Mouse (Mus musculus) lung, embryonic 16.5 days (tissue): Measurements from ENCODE around the gene Hephl1. TPM values are rescaled to one million over a fixed set of nuclear protein-coding genes. Genes with fewer than 3 reads are reported as not detected.

Experiments used
- ATAC-seq: fragments of 200-750 bp; cut with Nextera tagmentation; 2 replicates; pipeline ENCODE4 v1.8.0; 2017; ENCODE audit warnings: low read depth, mild to moderate bottlenecking, moderate library complexity
- H3K27ac ChIP-seq: fragments of 300-500 bp; sonication (generic); 2 replicates; pipeline ENCODE4 v1.5.1; 2014; ENCODE audit warnings: mild to moderate bottlenecking, control low read depth, low read length
- H3K27me3 ChIP-seq: fragments of 300-500 bp; sonication (generic); 2 replicates; pipeline ENCODE4 v1.6.1; 2014; ENCODE audit warnings: low read depth, low read length, mixed read lengths; ENCODE audit not compliant: control insufficient read depth, insufficient read depth
- H3K36me3 ChIP-seq: fragments of 300-500 bp; sonication (generic); 2 replicates; pipeline ENCODE4 v1.6.1; 2014; ENCODE audit warnings: low read length; ENCODE audit not compliant: control insufficient read depth, insufficient read depth
- H3K4me1 ChIP-seq: fragments of 300-500 bp; sonication (generic); replicated peaks from 2 replicates; pipeline ENCODE4 v1.6.1; 2014; ENCODE audit warnings: low read length, mixed read lengths; ENCODE audit not compliant: control insufficient read depth, insufficient read depth
- H3K4me2 ChIP-seq: fragments of 300-500 bp; sonication (generic); 2 replicates; pipeline ENCODE4 v1.6.1; 2014; ENCODE audit warnings: low read depth, low read length, control low read depth
- H3K4me3 ChIP-seq: fragments of 300-500 bp; sonication (generic); 2 replicates; pipeline ENCODE4 v1.5.1; 2014; ENCODE audit warnings: mild to moderate bottlenecking, low read length, control low read depth
- H3K9ac ChIP-seq: fragments of 300-500 bp; sonication (generic); 2 replicates; pipeline ENCODE4 v1.6.1; 2014; ENCODE audit warnings: low read length, control low read depth
- H3K9me3 ChIP-seq: fragments of 300-500 bp; sonication (generic); 2 replicates; pipeline ENCODE4 v1.6.1; 2016; ENCODE audit warnings: low read length; ENCODE audit not compliant: control insufficient read depth
- WGBS: fragments of 180-500 bp; shearing (Covaris S2); extraction: QIAGEN DNeasy Blood & Tissue Kit; methylation state at CpG from one replicate; pipeline ENCODE4 v1.1.7; 2014; 5-methylcytosine and 5-hydroxymethylcytosine counted together
- polyA plus RNA-seq: library from polyadenylated mRNA; unstranded; fragments of >200 nt; fragmentation: Nextera tagmentation; extraction: Ambion mirVana; gene quantifications from 2 replicates; pipeline ENCODE4 v1.2.1, GENCODE M21; 2015

The Hephl1 gene
- polyA plus RNA-seq, 1 experiment from 2014 or later = not detected

DNA sequence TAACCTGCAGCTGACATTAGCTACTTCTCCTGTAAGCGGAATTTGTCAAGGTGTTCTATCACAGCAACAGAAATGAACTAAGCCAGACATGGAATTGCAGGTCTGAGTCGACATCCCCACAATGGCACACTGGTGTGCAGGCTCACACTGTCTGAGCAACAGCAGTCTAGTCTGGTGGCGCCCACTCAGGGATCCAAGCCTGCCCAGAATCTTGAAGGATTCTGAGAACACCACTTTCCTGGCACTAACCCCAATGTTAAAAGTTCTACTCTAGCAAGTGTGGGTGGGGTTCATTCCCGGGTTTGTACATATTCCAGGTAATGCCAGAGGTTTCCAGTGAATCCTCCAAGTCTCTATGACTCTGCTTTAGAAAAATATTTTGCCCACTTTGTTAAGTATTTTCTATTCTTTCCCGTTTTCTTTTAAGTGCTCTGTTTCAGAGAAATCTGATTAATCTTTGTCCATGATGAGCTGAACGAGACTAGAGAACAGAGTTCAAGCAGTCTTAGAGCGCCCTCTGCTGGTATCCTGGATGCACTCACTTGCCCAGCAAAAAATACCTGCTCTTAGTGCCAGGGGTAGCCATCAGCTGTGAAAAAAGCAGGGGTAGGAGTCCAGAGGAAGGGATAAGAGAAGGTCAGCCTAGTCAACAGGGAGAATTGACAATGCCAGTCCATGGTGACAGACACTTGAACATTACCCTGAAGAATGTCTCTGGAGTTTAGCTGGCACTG lies 96.5 kb downstream of the Hephl1 start:
- no peak overlapping the region for H3K4me2 ChIP-seq
- no peak overlapping the region for H3K9ac ChIP-seq
- H3K4me1 ChIP-seq = no peaks in the 10 kb centered on the region
- no peaks in the 10 kb centered on the region for H3K27me3 ChIP-seq
- H3K9me3 ChIP-seq = no peaks in the 10 kb centered on the region
- H3K27ac ChIP-seq = no peak overlapping the region
- no peak overlapping the region for H3K4me3 ChIP-seq
- WGBS = 51% methylated on average over 7 of the region's 7 CpGs
- no peak; the same call in 1 of the 2 replicates for ATAC-seq
- no peaks in the 10 kb centered on the region; the same call in 1 of the 2 replicates for H3K36me3 ChIP-seq

DNA sequence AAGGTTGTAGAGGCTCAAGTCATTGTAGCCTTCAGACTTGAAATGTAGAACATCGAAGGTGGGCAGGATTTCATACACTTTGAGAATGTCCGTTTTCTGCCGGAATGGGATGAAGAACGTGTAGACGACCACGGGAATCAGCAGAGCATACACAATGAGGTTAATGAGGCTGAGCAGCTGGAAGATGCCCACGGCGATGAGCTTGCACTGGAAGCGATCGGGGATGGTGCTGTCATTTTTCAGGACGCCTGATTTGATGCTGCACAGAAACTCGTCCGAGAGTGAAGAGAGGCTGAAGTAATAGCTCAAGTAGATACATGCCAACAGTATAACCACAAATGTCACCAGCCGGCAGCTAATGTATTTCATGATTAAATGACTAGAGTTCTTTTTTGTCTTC lies 104.3 kb downstream of the Hephl1 start:
- Histone ChIP-seq H3K4me3 (no peak overlapping the region), H3K9me3 (no peaks in the 10 kb centered on the region), H3K36me3 (no peaks in the 10 kb centered on the region; the same call in 1 of the 2 replicates), H3K4me2 (no peak overlapping the region), H3K27me3 (no peaks in the 10 kb centered on the region), H3K9ac (no peak overlapping the region), H3K27ac (no peak overlapping the region), H3K4me1 (no peaks in the 10 kb centered on the region)
- no peak for ATAC-seq
- 81% methylated on average over 14 of the region's 14 CpGs for WGBS

DNA sequence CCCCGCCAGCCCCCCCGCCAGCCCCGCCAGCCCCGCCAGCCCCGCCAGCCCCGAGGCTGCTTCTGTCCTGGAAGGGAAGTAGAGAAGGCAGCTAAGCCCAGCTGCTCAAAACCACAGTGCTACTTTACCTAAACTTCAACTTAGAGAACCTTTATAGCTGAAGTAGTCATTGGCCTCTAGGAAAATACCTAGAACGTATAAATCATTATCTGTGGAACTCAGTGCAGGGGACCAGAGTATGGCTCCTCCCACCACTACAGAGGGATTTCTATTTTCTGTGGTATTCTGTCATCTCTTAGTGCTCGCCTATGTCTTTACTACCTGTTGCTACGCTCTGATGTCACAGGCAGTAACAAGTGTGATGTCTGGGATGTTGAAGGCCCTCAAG lies 107.6 kb downstream of the Hephl1 start:
- no peaks in the 10 kb centered on the region for H3K27me3 ChIP-seq
- no peaks in the 10 kb centered on the region for H3K9me3 ChIP-seq
- no peak overlapping the region for H3K4me3 ChIP-seq
- H3K27ac ChIP-seq = no peak overlapping the region
- no peaks in the 10 kb centered on the region for H3K4me1 ChIP-seq
- H3K4me2 ChIP-seq = no peak overlapping the region
- no peak for ATAC-seq
- no peaks in the 10 kb centered on the region; the same call in 1 of the 2 replicates for H3K36me3 ChIP-seq
- 56% methylated on average over 9 of the region's 9 CpGs for WGBS
- H3K9ac ChIP-seq = no peak overlapping the region

DNA sequence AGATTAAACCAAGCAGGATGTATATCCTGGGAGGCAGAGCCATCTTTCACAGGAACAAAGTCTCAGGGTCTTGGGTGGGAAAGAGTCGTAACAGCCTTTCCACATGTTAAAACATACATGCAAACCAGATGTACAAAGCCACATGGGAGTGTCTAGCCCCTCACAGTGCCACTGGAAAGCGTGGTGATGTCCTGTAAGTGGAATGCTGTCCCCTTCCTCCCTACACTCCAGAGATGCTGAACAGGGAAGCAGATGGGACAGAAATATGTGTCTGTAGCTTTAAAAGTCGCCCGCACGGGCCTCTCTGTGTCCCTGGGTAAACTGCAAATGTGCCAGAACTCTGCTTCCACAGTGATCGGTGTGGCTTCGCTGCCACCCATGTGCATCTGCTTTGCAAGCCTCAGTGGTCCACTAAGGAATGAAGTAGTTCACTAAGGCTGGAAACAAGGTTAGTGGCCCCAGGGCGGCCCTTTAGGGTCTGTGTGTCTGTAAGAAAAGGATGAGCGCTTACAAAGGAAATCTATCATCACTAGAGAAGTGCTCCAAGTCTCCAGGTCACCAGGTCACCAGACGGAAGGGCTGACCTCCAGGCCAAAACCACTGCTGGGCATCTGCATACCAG lies 108.1 kb downstream of the Hephl1 start:
- H3K27ac ChIP-seq = no peak overlapping the region
- no peaks in the 10 kb centered on the region for H3K4me1 ChIP-seq
- no peak overlapping the region for H3K4me3 ChIP-seq
- no peak for ATAC-seq
- H3K9me3 ChIP-seq = no peaks in the 10 kb centered on the region
- no peaks in the 10 kb centered on the region; the same call in 1 of the 2 replicates for H3K36me3 ChIP-seq
- WGBS = 51% methylated on average over 10 of the region's 10 CpGs
- no peak overlapping the region for H3K9ac ChIP-seq
- no peak overlapping the region for H3K4me2 ChIP-seq
- H3K27me3 ChIP-seq = no peaks in the 10 kb centered on the region

DNA sequence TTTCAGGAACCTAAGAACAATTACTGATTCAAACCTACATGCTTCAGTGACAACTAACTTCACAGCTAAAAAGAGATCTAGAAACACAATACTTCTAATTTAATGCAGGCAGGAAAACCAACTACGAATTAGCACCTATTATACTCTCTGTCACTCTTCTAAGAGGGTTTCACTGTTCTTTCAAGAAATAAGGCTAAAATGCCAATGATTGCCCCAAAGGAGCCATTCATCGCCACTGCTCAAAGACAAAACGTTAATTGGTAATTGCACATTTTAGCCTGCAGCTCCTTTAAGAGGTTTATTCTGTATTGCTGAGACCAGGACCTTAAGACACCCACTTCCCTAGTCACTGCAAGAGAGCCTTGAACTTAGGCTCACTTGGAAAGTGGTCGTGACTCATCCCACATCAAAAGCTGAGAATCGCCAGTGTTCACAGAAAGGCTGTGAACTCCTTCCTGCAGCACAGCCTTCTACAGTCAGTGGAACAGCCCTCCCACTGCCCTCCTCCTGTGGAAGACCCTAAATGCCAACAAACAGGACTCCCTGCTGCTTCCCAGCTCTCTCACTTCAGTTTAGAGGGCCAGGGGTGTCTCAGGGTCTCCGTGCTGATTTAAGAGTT lies 108.8 kb downstream of the Hephl1 start:
- no peak for ATAC-seq
- Histone ChIP-seq H3K4me1 (no peaks in the 10 kb centered on the region), H3K27ac (no peak overlapping the region), H3K36me3 (no peaks in the 10 kb centered on the region; the same call in 1 of the 2 replicates), H3K4me2 (no peak overlapping the region), H3K4me3 (no peak overlapping the region), H3K9me3 (no peaks in the 10 kb centered on the region), H3K27me3 (no peaks in the 10 kb centered on the region), H3K9ac (no peak overlapping the region)
- 64% methylated on average over 6 of the region's 6 CpGs for WGBS

Other genes starting within 250 kb of the Hephl1 start
- gene Izumo1r, start 208.2 kb downstream of the Hephl1 start, polyA plus RNA-seq = 0.54 and 1.2 TPM in 2 replicates
- 23.0 and 27.3 TPM in 2 replicates for gene Panx1, start 66.6 kb downstream of the Hephl1 start, polyA plus RNA-seq
- gene Vstm5, start 126.9 kb upstream of the Hephl1 start, polyA plus RNA-seq = 0.84 and 1.1 TPM in 2 replicates
- 30.9 and 34.4 TPM in 2 replicates for gene Med17, start 167.8 kb upstream of the Hephl1 start, polyA plus RNA-seq
- gene Taf1d, start 194.1 kb upstream of the Hephl1 start, polyA plus RNA-seq = 58.3 and 67.0 TPM in 2 replicates
- gene 4931406C07Rik, start 194.3 kb upstream of the Hephl1 start, polyA plus RNA-seq = 8.5 and 10.5 TPM in 2 replicates
- gene Cep295, start 245.7 kb upstream of the Hephl1 start, polyA plus RNA-seq = 15.8 and 18.9 TPM in 2 replicates